Mouse (Mus musculus) regulatory T cell (primary cell): ENCODE measurements around the gene Phf13.

Experiments
- in situ Hi-C: fragments of 300-600 bp; cut with MboI, MseI; formaldehyde crosslinking; loops from one replicate; pipeline ENCODE4 v1.15.1; 2025; ENCODE audit warnings: high pct_unique_total_duplicates

Phf13 gene

DNA sequence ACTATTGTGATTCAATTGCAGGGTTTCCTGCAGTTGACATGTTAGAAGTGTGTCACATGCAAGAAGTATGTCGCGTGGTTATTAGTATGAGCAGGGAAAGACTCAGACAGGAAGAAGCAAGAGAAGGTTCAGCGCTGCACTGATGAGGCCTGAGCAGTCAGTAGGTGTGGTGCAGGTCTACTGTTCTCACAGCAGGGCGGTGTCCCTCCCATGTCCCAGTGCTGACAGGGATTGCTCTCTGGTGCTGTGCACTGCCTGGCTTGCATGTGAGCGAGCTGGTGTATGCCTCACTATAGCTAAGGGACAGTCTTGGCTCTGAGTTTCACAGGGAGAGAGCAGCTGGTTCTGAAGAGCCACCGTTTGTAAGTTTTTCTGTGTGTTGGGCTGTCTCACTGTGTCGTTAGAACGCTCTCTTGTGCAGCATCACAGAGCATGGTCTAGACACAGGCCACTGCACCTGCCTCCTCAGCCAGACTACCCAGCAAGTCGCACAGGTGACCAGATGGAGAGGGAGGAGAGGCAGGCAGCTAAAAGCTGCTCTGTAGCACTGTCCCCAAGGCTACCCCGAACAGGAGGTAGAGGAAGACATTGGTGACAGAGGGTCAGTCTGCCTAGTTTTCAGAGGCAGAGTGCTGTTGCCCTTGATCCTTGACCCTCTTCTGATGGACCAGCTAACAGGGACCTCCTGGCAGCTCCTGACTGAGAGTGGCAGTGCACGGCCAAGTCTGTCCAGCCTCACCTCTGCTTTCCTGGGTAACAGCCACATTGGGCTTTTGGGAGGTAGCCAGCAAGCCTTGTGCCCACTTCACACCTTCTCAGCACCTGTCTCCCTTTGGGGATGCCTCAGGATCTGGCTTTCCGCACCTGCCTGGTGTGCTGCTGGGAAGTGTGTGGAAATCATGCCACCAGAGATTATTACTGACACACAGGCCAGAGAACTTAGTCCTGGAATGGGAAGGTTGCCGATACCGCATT lies 47.3 kb downstream of the Phf13 start:
- in situ Hi-C loops: no loop called here

- in situ Hi-C loops: no loop called here
These were observed 49.8 kb downstream of the Phf13 start for GRCm38 (mm10) chr4:151946211-151946610.
